In genomic region chr14:54228933-54229713, GRCm38 (mm10) we compare ENCODE assay signal across 10 mouse cellular contexts. TPM values are rescaled to one million over a fixed set of nuclear protein-coding genes. Genes with fewer than 3 reads are reported as not detected.
A peak's percentile ranks its signal among the peaks of the same experiment; 100 is the strongest.
DNase-seq lines count a peak whose midpoint lies in the region; ATAC-seq and TF ChIP-seq lines count a peak whose summit lies in the region.
"Had no signal": no experiment of that assay in that cellular context is flagged by ENCODE, and none has a peak within 500 bp of the region (broad histone marks: within the 10 kb centered on the region; RNA-seq: fewer than 3 reads in every experiment).

No protein-coding gene starts in this region.

- intact Hi-C loops in heart, adult 2 months (cut with DNase I): loop anchor here (1.0 to 10.0 kb wide), 4 partner anchors 164 to 266 kb away; no protein-coding TSS in a partner anchor

- no peak overlapping the region for H3K9ac ChIP-seq in heart, adult 2 months (ENCODE audit: low read depth, low read length)
- peak overlapping the region; percentile 55 for H3K9ac ChIP-seq in forebrain, postnatal 0 days
- peak overlapping the region; percentile 55 for H3K9ac ChIP-seq in midbrain, embryonic 12.5 days (replicated peaks)

- TF ChIP-seq CTCF in heart, adult 2 months (IDR thresholded peaks at IDR 0.05): no peak
- no peak for TF ChIP-seq CTCF in forebrain, postnatal 0 days (IDR thresholded peaks at IDR 0.05; ENCODE audit: low read depth)

- peak overlapping the region; percentile 59 for H3K4me2 ChIP-seq in forebrain, postnatal 0 days (ENCODE audit: low read depth)
- H3K4me2 ChIP-seq in midbrain, embryonic 12.5 days (replicated peaks): peak overlapping the region; percentile 62

- 8% methylated on average over 25 of the region's 25 CpGs for WGBS in heart, embryonic 10.5 days
- WGBS in heart, adult 2 months: 70% methylated on average over 25 of the region's 25 CpGs
- 10% methylated on average over 25 of the region's 25 CpGs for WGBS in forebrain, postnatal 0 days
- WGBS in midbrain, embryonic 12.5 days: 5% methylated on average over 25 of the region's 25 CpGs

- no peaks in the 10 kb centered on the region for H3K36me3 ChIP-seq in heart, embryonic 10.5 days
- no peaks in the 10 kb centered on the region for H3K36me3 ChIP-seq in heart, adult 2 months (ENCODE audit: control insufficient read depth, insufficient read depth, low read length)
- no peaks in the 10 kb centered on the region for H3K36me3 ChIP-seq in forebrain, postnatal 0 days (ENCODE audit: insufficient read depth)
- H3K36me3 ChIP-seq in midbrain, embryonic 12.5 days: no peaks in the 10 kb centered on the region

- no peaks in the 10 kb centered on the region for H3K9me3 ChIP-seq in heart, embryonic 10.5 days
- no peaks in the 10 kb centered on the region for H3K9me3 ChIP-seq in forebrain, postnatal 0 days (ENCODE audit: low read length)
- no peaks in the 10 kb centered on the region for H3K9me3 ChIP-seq in midbrain, embryonic 12.5 days
- H3K9me3 ChIP-seq: G1E had no signal

- peak; percentile 64 for ATAC-seq in forebrain, postnatal 0 days
- peak; percentile 47 for ATAC-seq in midbrain, embryonic 12.5 days (ENCODE audit: low FRiP score, low read depth)

- no peak for DNase-seq in heart, embryonic 10.5 days (ENCODE audit: low spot score)
- DNase-seq in heart, adult 2 months: no peak
- DNase-seq in ES-CJ7 (ENCODE audit: low read depth, low spot score): peak; percentile 59
- peak; percentile 65 for DNase-seq in forebrain, postnatal 0 days
- DNase-seq in adipocyte (ENCODE audit: low spot score): no peak
- DNase-seq in B cell, adult 2 months: no peak
- DNase-seq in gastrocnemius, postnatal 4 days (ENCODE audit: low spot score in 2 of 2): no peak

- H3K4me3 ChIP-seq in heart, embryonic 10.5 days: peak overlapping the region; percentile 55
- H3K4me3 ChIP-seq in heart, adult 2 months: no peak overlapping the region
- peak overlapping the region; percentile 27 for H3K4me3 ChIP-seq in forebrain, postnatal 0 days (ENCODE audit: low read depth, low read length)
- H3K4me3 ChIP-seq in midbrain, embryonic 12.5 days: peak overlapping the region; percentile 35

- TF ChIP-seq EP300 in heart, adult 2 months (IDR thresholded peaks at IDR 0.05; ENCODE audit: insufficient read depth, low read depth, low read length): no peak

- H3K27ac ChIP-seq in heart, embryonic 10.5 days: peak overlapping the region; percentile 67
- H3K27ac ChIP-seq in heart, adult 2 months: no peak overlapping the region
- peak overlapping the region; percentile 64; the same call in 1 of the 2 replicates for H3K27ac ChIP-seq in forebrain, postnatal 0 days (ENCODE audit: low read depth, low read length)
- peak overlapping the region; percentile 76 for H3K27ac ChIP-seq in midbrain, embryonic 12.5 days (replicated peaks)

- no peaks in the 10 kb centered on the region for H3K79me2 ChIP-seq in heart, adult 2 months (replicated peaks; ENCODE audit: control insufficient read depth, insufficient read depth, low read length)

- H3K4me1 ChIP-seq in heart, embryonic 10.5 days: peaks cover 72% of the 10 kb centered on the region
- H3K4me1 ChIP-seq in heart, adult 2 months (ENCODE audit: control insufficient read depth, insufficient read depth, low read length): peaks cover 8% of the 10 kb centered on the region
- peaks cover 13% of the 10 kb centered on the region for H3K4me1 ChIP-seq in forebrain, postnatal 0 days (ENCODE audit: insufficient read depth)
- peaks cover 38% of the 10 kb centered on the region for H3K4me1 ChIP-seq in midbrain, embryonic 12.5 days

- no peak for TF ChIP-seq POLR2A in heart, adult 2 months (IDR thresholded peaks at IDR 0.05; ENCODE audit: insufficient read depth, low read depth, low read length)

- H3K27me3 ChIP-seq in heart, embryonic 10.5 days (ENCODE audit: insufficient read depth, poor library complexity, severe bottlenecking): no peaks in the 10 kb centered on the region
- no peaks in the 10 kb centered on the region for H3K27me3 ChIP-seq in heart, adult 2 months (ENCODE audit: control insufficient read depth, insufficient read depth, low read length)
- H3K27me3 ChIP-seq in forebrain, postnatal 0 days (ENCODE audit: insufficient read depth, low read length): no peaks in the 10 kb centered on the region
- peaks cover 15% of the 10 kb centered on the region; the same call in 1 of the 2 replicates for H3K27me3 ChIP-seq in midbrain, embryonic 12.5 days

RNA-seq across cellular contexts. Expression of gene Dad1, which starts 24.8 kb away (rescaled TPM):
- 298 and 356 TPM in 2 replicates for polyA plus RNA-seq in heart, embryonic 10.5 days (2016; fragmentation: Nextera tagmentation; extraction: Ambion mirVana)
- total RNA-seq in heart, adult 2 months (2021): 100 to 1,000 TPM in 1 of 2 experiments, 10 to 100 TPM in 1; 99.0 to 115 TPM
- 393 and 411 TPM in 2 replicates for polyA plus RNA-seq in heart, adult 2 months (2012; rRNA removed)
- 115 and 230 TPM in 2 replicates for total RNA-seq in forebrain, postnatal 0 days (2014; rRNA removed)
- polyA plus RNA-seq in forebrain, postnatal 0 days (2015; fragmentation: Nextera tagmentation; extraction: Ambion mirVana): 375 and 416 TPM in 2 replicates
- polyA plus RNA-seq in midbrain, embryonic 12.5 days (2016; fragmentation: Nextera tagmentation; extraction: Ambion mirVana): 220 and 224 TPM in 2 replicates
- total RNA-seq in gastrocnemius, postnatal 4 days (2021): 10 to 100 TPM; 89.9 to 92.3 TPM

RNA-seq across cellular contexts. Expression of gene Abhd4, which starts 24.9 kb away (rescaled TPM):
- polyA plus RNA-seq in heart, embryonic 10.5 days (2016; fragmentation: Nextera tagmentation; extraction: Ambion mirVana): 66.0 and 89.0 TPM in 2 replicates
- 10 to 100 TPM; 39.2 to 41.8 TPM for total RNA-seq in heart, adult 2 months (2021)
- polyA plus RNA-seq in heart, adult 2 months (2012; rRNA removed): 50.2 and 56.8 TPM in 2 replicates
- 61.0 and 75.1 TPM in 2 replicates for total RNA-seq in forebrain, postnatal 0 days (2014; rRNA removed)
- polyA plus RNA-seq in forebrain, postnatal 0 days (2015; fragmentation: Nextera tagmentation; extraction: Ambion mirVana): 61.9 and 69.7 TPM in 2 replicates
- polyA plus RNA-seq in midbrain, embryonic 12.5 days (2016; fragmentation: Nextera tagmentation; extraction: Ambion mirVana): 36.6 and 38.3 TPM in 2 replicates
- total RNA-seq in gastrocnemius, postnatal 4 days (2021): 10 to 100 TPM; 30.1 to 31.5 TPM

RNA-seq across cellular contexts. Expression of gene Olfr49, which starts 55.6 kb away (rescaled TPM):
- polyA plus RNA-seq in heart, embryonic 10.5 days (2016; fragmentation: Nextera tagmentation; extraction: Ambion mirVana): 0.08 TPM in 1 of 2 replicates, not detected in the other
- not detected for total RNA-seq in heart, adult 2 months (2021)
- polyA plus RNA-seq in heart, adult 2 months (2012; rRNA removed): not detected in 2 replicates
- total RNA-seq in forebrain, postnatal 0 days (2014; rRNA removed): not detected in 2 replicates
- polyA plus RNA-seq in forebrain, postnatal 0 days (2015; fragmentation: Nextera tagmentation; extraction: Ambion mirVana): 0.18 TPM in 1 of 2 replicates, not detected in the other
- polyA plus RNA-seq in midbrain, embryonic 12.5 days (2016; fragmentation: Nextera tagmentation; extraction: Ambion mirVana): not detected in 2 replicates
- not detected for total RNA-seq in gastrocnemius, postnatal 4 days (2021)
- polyA plus RNA-seq: G1E; gonadal fat pad, adult 2 months had no signal

Comparison
In these comparisons a context has a peak if more than half of its experiments do, and no peak if none do; other contexts are left out.
1. DNase-seq: peak in ES-CJ7 (single experiment) and forebrain, postnatal 0 days (single experiment); none in heart, embryonic 10.5 days (single experiment), heart, adult 2 months (0 of 2), adipocyte (single experiment), B cell, adult 2 months (0 of 2) and gastrocnemius, postnatal 4 days (0 of 2).